Mouse (Mus musculus): Measurements from ENCODE around the gene Krt12.

GRCm38 (mm10) chr11:99454044-99454443 lies 32.0 kb upstream of the Krt12 start:
- TF ChIP-seq CTCF (IDR thresholded peaks at IDR 0.05; ENCODE audit: borderline replicate concordance, insufficient read depth, low read length) (no peak), POLR2A (IDR thresholded peaks at IDR 0.05; ENCODE audit: low read depth, low read length) (no peak)

All from embryonic fibroblast, embryonic 13.5 days (primary cell).